Mouse (Mus musculus) urinary bladder, postnatal 36 days (tissue): ENCODE results near the gene Ptprs.

Experiments used
- DNase-seq, 2 experiments: peaks; one replicate each; pipeline ENCODE4 v3.0.0; 2022; ENCODE audit warnings: low spot score in 2 of 2, mixed read lengths in 1 of 2

Gene Ptprs

DNA sequence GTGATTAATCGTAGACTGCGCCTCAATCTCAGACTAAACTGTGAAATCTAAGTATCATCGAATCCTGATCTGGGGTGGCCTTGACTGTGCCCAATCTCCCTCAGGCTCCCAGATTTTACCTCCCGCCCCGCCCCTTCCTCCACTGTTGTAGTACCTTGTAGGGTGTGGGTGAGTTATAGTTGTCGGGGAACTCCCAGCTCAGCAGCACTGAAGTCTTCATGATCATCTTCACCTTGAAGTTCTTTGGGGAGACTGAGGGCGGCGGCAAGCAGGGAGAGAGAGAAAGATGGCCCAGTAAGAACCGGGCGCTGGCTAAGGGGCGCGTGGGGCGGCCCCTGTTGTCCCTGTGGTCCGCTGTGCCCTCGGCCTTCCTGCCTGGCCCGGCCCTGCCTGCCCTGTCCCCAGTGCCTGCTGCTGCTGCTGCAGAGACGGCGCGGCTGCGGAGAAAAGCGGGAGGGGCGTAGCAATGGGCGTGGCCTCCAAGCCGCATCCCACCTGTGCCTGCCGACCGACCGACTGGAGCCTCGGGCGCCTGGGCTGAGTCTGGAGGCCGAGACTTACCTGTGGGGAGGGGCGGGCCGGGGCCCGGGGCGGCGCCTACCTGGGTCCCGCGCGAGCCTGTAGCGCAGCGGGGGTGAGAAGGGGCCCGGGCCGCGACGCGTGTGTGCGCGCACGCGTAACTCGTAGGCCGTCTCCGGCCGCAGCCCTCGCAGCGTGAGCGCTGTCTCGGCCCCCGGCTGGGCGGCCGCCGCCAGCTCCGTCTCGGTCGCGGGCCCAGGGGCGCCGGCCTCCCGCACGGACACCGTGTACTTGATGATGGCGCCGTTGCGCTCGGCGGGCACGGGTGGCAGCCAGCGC lies 51.3 kb downstream of the Ptprs start:
- DNase-seq, result peak; percentile 67 to 78

DNA sequence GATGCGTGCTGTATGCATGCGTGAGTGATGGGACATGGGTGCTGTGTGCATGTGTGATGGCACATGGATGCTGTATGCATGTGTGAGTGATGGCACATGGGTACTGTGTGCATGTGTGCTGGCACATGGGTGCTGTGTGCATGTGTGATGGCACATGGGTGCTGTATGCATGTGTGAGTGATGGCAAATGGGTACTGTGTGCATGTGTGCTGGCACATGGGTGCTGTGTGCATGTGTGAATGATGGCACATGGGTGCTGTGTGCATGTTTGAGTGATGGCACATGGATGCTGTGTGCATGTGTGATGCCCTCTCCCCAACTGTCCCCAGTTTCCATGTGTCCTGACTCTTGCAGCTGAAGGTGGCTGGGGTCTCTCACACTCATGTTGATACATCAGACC lies 56.3 kb downstream of the Ptprs start:
- DNase-seq, result no peak

DNA sequence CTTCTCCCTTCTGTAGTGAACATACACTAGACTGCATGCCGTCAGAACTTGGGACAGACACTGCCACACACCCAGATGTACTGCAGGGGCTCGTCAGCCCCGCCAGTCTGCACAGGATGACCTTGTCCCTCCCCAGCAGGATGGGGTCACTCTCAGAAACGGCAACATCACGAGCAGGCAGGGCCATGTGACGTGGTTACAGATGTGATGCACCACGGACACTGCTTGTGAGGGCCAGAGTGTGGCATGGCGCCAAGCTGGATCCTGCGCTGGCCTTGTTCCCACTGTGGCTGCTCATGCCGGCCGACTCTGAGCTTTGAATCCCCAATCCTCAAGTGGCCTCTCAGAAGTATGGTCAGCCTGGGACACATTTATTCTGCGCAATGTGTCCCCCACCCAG lies 58.0 kb downstream of the Ptprs start:
- no peak for DNase-seq

DNA sequence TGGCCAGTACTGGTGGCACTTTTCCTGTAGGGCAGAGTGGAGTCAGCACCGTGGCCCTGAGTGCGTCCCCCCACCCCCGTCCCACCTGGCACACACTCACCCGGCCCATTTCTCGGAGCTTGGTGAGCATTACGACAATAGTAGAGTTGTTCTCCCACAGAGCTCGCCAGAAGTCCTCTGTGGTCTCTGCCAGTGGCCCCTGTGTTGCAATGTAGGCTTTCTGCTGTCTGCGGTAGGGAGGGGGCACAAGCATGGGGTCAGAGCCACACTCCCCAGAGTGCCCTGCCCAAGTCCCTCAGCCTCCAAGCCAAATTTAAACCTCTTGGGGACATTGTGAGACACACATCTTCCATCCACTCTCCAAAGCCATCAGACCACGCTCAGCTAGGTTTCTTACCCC lies 61.5 kb downstream of the Ptprs start:
- no peak for DNase-seq

DNA sequence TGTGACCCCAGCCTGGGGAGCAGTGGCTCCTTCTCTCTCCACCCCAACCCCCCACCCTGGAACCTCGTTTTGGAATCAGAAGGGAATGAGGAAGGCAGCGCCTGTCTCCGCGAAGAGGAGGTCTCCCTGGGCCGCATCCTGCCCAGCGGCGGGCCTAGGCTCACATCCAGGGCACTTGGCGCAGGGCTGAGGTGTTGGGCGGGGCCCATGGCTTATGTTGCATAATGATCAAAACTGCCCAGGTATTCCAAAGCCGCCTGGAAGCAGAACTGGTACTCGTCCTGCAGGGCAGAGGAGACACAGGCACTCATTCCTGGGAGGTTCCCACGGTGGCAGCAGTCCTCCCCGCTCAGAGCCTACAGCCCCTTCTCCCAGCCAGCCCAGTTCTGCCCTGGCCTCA lies 63.2 kb downstream of the Ptprs start:
- peak in 1 of 2 experiments; percentile 45 for DNase-seq

DNA sequence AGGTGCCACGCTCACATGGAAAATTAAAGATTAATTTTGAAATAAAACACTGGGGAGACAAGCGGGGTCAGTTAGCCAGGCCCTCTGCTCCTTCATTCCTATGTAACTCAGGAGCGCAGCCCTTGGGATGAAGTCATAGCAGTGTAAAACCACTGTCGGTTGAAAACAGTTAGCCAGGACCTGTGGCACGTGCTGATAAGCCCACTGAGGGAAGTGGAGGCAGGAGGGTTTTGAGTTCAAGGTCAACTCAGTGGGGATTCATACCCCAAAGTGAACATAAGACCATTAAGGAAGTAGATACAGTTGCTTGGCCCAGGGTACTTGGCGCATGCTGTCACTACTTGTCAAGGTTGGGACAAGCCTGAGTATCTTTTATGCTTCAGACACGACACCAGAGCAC lies 64.8 kb downstream of the Ptprs start:
- no peak for DNase-seq

DNA sequence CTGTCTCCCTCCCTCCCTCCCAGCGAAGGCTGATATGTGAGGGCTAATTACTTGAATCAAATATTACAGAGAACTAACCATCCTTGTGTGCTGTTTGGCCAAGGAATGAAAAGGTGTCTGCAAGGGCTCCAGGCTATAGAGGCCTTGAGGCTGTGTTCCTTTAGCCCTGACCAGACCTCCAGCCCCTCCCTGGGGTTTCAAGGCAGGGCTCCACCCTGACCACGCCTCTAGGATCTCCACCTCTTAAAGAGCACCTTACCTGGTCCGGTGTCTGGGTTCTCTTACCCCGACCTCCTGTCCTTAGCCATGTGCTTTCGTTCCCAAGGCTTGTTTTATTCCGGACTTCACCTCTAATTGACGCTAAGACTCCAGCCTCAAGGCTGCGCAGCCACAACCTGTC lies 66.5 kb downstream of the Ptprs start:
- no peak for DNase-seq

DNA sequence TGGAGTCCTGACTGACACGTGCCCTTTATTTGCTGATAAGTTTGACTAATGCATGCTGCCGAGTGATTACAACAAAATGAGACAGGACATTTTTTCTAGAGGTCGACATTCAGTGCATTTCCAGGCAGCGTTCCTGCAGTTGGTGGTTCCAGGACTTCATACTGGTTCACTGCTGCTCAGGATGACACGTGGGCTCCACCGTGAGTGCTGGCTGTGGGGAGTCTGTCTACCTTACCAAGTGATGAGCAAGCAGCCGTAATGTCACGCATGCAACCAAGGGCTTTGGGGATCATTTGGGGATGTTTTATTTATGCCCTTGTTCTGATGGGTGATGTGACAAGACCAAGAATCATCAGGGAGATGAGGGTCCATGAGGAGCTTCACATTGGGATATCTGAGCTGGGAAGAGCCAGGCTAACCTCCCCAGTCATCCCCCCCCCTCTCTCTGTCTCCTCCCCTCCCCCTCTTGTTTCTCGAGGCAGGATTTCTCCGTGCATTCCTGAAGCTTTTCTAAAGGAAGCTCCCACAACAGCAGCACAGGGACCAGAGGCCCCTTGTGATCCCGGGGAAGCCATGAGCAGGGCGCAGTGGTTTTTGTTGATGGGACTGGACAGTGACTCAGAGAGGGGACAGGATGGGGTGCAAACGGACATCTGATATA lies 67.2 kb downstream of the Ptprs start:
- DNase-seq, result no peak

DNA sequence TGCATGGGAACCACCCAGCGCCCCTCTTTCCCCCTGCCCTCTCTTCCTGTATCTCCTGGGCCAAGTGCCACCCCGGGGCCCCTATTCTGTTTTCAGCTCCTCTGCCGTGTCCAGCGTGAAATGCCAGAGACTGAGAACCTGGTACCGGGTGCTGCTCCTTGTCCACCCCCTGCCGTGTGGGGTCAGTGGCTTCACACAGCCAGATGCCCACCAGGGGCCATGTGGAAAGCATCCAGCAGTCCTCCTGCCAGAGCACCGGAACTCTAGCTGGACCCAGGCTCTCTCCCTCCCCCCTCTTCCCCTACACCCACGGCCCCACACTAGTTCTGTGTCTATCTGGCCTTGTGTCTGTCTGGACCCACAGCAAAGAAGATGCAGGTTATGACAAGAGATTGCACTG lies 68.9 kb downstream of the Ptprs start:
- DNase-seq, result no peak

DNA sequence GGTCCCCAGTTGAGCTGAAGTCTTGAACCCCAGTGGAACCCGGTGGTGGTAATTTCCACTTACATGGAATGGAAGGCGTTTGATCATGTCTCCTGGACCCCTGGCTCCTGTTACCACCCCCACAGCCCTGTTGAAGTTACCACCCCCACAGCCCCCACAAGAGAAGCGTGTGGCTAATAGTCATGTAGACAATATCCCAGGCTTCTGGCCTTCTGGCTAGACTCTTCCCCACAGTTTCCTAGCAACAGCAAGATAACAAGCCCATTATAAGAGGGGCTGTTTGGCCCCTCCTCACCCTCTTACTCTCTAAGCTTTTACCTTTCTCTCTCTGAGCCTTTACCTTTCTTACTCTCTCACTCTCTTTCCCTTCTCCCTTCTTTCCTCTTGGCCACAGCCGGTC lies 69.4 kb downstream of the Ptprs start:
- no peak for DNase-seq

DNA sequence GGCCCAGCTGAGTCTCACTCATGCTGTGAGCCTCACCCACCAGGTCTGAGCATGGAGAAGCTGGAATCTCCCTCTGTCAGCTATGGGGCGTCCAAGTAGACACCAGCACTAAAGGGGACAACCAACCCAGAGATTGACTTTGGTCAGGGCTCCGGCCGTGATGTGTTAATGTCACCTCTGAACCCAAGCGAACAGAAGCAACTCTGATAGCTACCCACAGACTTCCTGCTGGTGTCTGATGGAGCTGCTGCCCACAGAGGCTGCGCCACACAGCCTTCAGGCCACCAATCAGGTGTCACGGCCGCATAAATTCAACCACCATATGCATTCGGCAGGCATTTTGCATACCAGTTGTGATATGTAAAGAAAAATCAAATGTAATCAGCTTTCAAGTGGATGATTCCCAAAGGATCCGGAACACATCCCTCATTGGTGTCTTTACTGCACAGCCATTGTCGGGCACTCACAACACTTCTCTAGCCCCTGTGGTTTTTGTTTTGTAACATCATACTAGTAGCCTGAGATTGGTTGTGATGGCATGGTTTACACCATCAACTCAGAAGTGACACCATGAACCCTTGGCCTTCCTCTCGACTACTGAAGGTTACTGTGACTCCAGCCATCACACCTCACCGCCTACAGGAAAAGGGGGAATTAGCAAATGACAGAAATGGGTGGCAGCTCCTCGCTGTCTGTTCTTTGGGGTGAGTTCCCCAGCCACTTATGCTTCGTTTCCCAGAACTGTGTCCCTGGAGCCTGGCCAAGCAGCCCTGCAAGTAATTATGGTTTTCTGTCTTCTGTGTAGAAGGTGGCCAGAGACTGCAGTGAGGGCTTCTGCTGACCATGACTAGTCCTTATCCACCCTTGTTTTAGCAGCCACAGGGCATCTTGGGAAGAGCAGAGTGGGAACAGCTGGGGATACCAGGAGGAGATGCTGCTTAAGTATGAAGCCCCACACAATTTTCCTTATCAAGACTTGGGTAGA lies 70.1 kb downstream of the Ptprs start:
- no peak for DNase-seq

DNA sequence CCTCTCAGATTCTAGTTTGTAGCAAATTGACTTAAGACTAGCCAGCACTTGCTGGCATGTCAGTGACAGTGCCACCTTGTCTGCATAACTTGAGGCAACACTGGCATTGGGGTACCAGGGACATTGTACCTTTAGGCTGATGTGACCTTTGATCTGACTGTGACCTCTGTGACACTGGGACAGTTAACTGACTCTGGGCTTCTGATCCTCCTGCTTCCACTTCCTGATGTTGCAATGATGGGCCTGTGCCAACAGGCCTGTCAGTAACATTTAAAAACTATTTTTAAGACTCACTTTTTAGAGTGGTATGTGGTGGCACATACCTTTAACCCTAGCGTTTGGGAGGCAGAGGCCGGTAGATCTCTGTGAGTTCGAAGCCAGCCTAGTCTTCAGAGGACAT lies 70.9 kb downstream of the Ptprs start:
- DNase-seq, result peak in 1 of 2 experiments; percentile 43

DNA sequence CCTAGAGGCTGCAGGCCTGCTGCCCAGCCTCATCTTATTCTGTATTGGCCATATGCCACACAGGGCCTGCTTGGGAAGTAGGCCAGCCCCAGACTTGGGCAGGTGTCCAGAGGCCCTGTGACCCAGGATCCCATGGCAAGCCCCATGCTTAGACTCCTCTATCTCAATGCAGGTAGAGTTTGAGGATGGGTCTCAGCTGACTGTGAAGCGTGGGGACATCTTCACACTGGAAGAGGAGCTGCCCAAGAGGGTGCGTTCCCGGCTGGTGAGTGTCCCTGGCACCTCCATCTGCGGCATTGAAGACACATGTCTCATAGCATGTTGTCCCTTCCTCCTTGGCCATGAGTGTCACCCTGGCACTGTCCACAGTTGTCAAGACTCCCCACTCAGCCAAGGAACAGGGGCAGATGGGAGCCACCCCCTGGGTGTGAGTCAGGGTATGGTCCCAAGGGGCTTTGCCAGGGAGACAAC lies 75.2 kb downstream of the Ptprs start:
- DNase-seq, result peak in 1 of 2 experiments; percentile 49

DNA sequence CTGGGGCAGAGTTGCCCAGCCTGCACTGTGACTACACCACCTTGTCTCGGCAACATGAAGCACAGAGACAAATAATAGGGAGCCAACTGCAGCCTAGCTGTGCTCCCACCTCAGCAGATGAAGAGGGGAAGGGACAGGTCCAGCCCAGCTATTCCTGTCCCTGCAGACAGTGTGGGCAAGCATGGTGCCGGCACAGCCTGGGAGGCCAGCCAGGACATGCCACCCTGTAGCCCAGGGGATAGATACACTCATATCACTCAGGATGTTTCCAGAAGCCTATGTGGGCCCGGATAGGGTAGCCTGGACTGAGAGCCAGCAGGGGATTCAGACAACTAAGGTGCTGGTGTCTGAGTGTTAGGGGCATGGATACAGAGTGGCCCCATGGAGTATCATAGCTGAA lies 76.1 kb downstream of the Ptprs start:
- DNase-seq, result no peak

DNA sequence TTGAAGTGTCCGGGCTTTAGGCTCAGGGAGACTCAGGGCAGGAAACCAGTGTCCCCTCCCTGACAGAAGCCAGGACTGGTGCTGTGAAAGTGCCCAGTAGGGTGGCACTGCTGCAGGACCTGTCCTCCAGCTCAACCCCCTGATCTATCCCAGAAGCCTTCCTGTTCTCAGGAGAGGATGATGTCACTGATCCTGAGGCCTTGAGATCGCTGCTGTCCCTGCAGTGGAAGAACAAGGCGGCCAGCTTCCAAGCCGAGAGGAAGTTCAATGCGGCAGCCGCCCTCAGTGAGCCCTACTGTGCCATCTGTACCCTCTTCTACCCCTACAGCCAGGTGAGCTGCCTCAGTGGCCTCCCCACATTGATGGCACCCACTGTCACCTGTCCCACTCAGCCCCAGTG lies 80.2 kb downstream of the Ptprs start:
- no peak for DNase-seq

DNA sequence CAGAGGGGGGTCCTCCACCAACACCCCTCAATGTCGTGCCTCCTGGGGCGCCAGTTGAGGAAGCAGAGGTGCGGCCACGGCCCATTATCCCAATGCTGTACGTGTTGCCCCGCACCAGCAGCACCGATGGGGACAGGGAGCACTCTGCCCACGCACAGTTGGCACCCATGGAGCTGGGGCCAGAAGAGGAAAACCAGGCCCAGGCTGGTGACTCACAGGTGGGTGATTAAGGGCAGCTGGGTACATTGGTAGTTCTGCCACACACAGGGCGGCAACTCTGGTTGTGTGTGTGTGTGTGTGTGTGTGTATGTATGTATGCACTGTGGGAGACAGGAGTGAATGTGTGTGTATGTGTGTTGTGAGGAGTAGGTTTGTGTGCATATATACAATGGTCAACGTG lies 82.4 kb downstream of the Ptprs start:
- DNase-seq, result no peak

DNA sequence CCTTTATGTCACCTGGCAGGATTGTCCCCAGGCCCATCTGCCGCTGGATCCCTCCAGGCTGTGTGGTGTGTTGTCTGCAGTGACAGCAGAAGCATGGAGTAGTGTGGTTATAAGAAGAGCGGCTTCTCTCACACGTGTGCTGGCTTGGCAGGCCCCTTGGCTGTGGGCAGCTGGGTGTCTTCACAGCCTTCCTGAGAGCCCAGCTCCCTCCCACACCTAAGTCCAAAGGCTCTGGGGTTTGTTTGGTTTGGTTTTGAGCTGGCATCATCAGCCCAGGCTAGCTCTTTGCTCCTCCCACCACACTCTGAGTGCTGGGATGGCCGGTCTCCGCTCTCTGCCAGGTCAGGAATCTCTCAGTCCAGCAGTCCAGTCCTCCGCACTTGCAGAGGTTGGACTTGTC lies 83.0 kb downstream of the Ptprs start:
- DNase-seq, result no peak

DNA sequence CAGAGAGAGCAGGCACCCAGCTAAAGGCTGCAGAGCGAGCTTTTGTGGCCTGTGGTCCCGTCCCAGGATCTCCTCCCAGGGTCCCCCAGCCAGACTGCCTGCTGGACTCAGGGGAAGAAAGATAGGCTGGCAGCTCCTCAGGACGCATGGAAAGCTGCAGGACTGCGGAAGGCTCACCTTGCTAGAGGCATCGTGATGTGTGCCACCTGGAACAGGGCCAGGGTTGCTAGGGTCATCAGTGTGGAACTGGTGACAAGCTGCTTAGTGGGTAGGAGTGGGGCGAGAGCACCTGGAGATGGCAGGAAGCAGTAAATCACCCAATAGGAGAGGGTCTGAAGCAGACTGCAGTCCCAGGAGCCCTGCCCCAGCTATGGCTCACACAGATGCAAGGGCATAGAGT lies 88.7 kb downstream of the Ptprs start:
- DNase-seq, result no peak

DNA sequence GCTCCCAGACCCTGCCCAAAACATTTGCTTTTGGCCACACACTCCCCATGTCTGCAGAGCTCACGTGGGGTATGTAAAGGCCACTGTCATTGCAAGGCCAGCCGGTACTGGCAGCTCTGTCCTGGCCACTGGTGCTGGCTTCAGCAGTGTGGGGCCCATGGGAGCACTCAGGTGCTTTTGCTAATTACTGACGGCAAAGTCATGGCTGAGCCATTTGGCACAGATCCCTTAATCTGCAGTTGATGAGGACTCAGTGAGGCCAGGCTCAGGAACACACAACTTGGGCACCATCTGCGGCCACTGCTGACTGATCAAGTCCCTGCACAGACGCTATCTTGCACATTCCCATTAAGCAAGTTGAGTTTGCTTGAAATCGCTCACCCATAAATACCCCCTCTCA lies 91.4 kb downstream of the Ptprs start:
- DNase-seq, result no peak

DNA sequence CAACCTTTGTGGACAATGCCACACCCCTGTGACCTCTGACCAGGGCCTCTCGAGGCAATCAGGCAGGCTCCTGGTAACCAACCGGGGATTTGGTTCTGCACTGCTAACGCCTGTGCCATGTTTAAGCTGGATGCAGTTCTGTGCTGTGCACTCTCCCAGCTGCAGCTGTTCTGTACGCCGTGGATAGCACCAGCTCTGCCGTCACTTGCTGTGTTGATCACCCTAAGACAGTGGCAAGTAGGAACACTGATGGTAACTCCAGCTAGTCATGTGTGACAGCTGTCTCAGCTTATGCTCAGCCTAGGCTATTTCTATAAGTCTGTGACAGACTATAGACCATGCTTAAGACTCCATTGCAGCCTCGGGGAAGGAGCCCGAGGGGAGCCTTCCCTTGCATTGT lies 93.3 kb downstream of the Ptprs start:
- no peak for DNase-seq

DNA sequence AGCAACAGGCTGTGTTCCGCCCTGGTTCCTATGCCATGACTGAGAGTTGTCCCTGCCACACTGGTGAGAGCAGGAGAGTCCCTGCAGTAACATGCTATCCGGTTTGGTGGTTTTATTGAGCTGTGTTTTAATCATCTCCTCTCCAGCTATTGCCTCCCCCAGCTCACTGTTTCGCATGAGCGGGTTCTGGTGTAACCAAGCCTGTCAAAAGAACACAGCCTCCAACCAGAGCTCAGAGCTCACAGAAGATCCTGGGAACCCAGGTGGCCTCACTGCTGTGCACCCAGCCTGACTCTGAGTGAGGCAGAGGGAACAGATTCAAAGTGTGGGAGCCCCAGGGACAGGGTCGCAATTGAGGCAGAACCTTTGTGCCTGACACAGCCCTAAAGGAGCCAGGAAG lies 95.1 kb downstream of the Ptprs start:
- DNase-seq, result no peak

DNA sequence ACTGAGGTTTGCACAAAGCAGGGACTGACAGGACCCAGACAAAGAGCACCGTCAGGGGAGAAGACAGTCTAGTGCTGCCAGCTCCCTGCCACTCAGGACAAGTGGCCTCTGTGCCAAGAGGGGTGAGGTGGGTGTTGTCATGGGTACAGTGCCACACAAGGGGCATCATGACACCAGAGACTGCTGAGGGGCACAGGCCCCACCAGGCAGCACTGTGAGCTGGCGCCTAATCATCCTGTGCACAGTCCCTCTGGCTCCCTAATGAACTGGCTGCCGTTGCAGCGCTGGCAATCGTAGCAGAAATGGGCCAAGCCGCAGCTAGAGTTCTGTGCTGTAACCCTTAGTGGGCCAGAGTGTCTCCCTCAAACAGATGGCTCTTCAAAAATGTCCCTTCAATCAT lies 96.0 kb downstream of the Ptprs start:
- DNase-seq, result no peak
